ENCODE assay signal across 8 mouse cellular contexts in genomic region chr8:111393391-111394363, GRCm38 (mm10). TPM values are rescaled to one million over a fixed set of nuclear protein-coding genes. Genes with fewer than 3 reads are reported as not detected.
A peak's percentile ranks its signal among the peaks of the same experiment; 100 is the strongest.
DNase-seq lines count a peak whose midpoint lies in the region; ATAC-seq and TF ChIP-seq lines count a peak whose summit lies in the region.

Gene Fa2h (minus strand): TSS chr8:111393824.

- intact Hi-C loops in gastrocnemius, adult 2 months (cut with DNase I) = no loop called here
- intact Hi-C loops in left cerebral cortex, adult 2 months (cut with DNase I) = no loop called here

- no peaks in the 10 kb centered on the region for H3K36me3 ChIP-seq in hindbrain, embryonic 15.5 days

- H3K4me1 ChIP-seq in hindbrain, embryonic 15.5 days (replicated peaks) = peaks cover 12% of the 10 kb centered on the region

- TF ChIP-seq CTCF in gastrocnemius, adult 2 months (IDR thresholded peaks at IDR 0.05) = peak; percentile 56
- TF ChIP-seq CTCF in left cerebral cortex, adult 2 months (IDR thresholded peaks at IDR 0.05) = peak; percentile 53

- H3K27ac ChIP-seq in gastrocnemius, adult 2 months = peak within 1 kb of the TSS; percentile 29; the same call in 1 of the 2 replicates
- no peak within 1 kb of the TSS for H3K27ac ChIP-seq in hindbrain, embryonic 15.5 days (replicated peaks)
- peak within 1 kb of the TSS; percentile 78 for H3K27ac ChIP-seq in left cerebral cortex, adult 2 months

- peak within 1 kb of the TSS; percentile 54 for H3K9ac ChIP-seq in hindbrain, embryonic 15.5 days

- no peaks in the 10 kb centered on the region for H3K9me3 ChIP-seq in hindbrain, embryonic 15.5 days

- H3K27me3 ChIP-seq in hindbrain, embryonic 15.5 days = peaks cover 45% of the 10 kb centered on the region

- peak; percentile 84 for DNase-seq in ZHBTc4 (ENCODE audit: low read depth, low spot score)
- DNase-seq in gastrocnemius, adult 2 months = peak; percentile 85
- DNase-seq in left cerebral cortex, adult 2 months (ENCODE audit: extremely low spot score in 1 of 2, low spot score in 2 of 2) = peak; percentile 67 to 74
- peak; percentile 77 to 81 for DNase-seq in right cerebral cortex, postnatal 10 days (ENCODE audit: low spot score in 2 of 2)
- peak; percentile 17 for DNase-seq in urinary bladder, postnatal 10 days (ENCODE audit: low spot score)

- peak within 1 kb of the TSS; percentile 72 for H3K4me3 ChIP-seq in gastrocnemius, adult 2 months
- peak within 1 kb of the TSS; percentile 60 for H3K4me3 ChIP-seq in hindbrain, embryonic 15.5 days
- H3K4me3 ChIP-seq in left cerebral cortex, adult 2 months = peak within 1 kb of the TSS; percentile 51

- peak; percentile 87 for ATAC-seq in common myeloid progenitor, adult 5-6 weeks (replicated peaks; ENCODE audit: low read depth, poor library complexity, severe bottlenecking)
- peak; percentile 93 for ATAC-seq in hindbrain, embryonic 15.5 days (ENCODE audit: low FRiP score, low read depth)
- ATAC-seq in megakaryocyte, adult 5-6 weeks (ENCODE audit: poor library complexity, severe bottlenecking) = peak; percentile 97

- WGBS in hindbrain, embryonic 15.5 days = under 1% methylated on average over 70 of the region's 71 CpGs

- H3K4me2 ChIP-seq in hindbrain, embryonic 15.5 days = peak within 1 kb of the TSS; percentile 98

RNA-seq across cellular contexts. Expression of gene Fa2h, which starts in this region (rescaled TPM):
- total RNA-seq in common myeloid progenitor, adult 5-6 weeks (2017) = not detected in 2 replicates
- total RNA-seq in gastrocnemius, adult 2 months (2021) = under 1 TPM; 0.48 to 0.50 TPM
- 0.63 and 0.96 TPM in 2 replicates for polyA plus RNA-seq in hindbrain, embryonic 15.5 days (2015; fragmentation: Nextera tagmentation; extraction: Ambion mirVana)
- 10 to 100 TPM; 12.4 to 13.7 TPM for total RNA-seq in left cerebral cortex, adult 2 months (2021)
- total RNA-seq in megakaryocyte, adult 5-6 weeks (2015) = not detected in 2 replicates
- total RNA-seq in megakaryocyte, adult 5-6 weeks (2017) = not detected in 2 replicates

Comparison
In these comparisons a context has a peak if more than half of its experiments do, and no peak if none do; other contexts are left out.
1. RNA of gene Fa2h (total RNA-seq): 12.4 to 13.7 TPM in left cerebral cortex, adult 2 months; 0.48 to 0.50 TPM in gastrocnemius, adult 2 months, not detected in common myeloid progenitor, adult 5-6 weeks and not detected in megakaryocyte, adult 5-6 weeks; every median in the first group is over 4 times any median in the second.
2. Peak in ATAC-seq in common myeloid progenitor, adult 5-6 weeks; RNA of the gene not detected or under 1 TPM.
3. Peak in DNase-seq, H3K4me3 ChIP-seq and H3K27ac ChIP-seq in gastrocnemius, adult 2 months; RNA of the gene not detected or under 1 TPM.
4. Peak in ATAC-seq, H3K4me3 ChIP-seq, H3K9ac ChIP-seq and H3K4me2 ChIP-seq in hindbrain, embryonic 15.5 days; RNA of the gene not detected or under 1 TPM.
5. Peak in ATAC-seq in megakaryocyte, adult 5-6 weeks; RNA of the gene not detected or under 1 TPM.
6. DNase-seq: peak in every context shown above with its lines; median percentile 85 in gastrocnemius, adult 2 months; 84 in ZHBTc4; 79 in right cerebral cortex, postnatal 10 days; 70 in left cerebral cortex, adult 2 months; 17 in urinary bladder, postnatal 10 days.
7. Peak in every context shown above with its lines, with median percentiles within 50 percentile points of each other: ATAC-seq and H3K4me3 ChIP-seq.